Mouse (Mus musculus) embryonic stem cell, embryonic (primary cell): ENCODE measurements around the gene Fabp7.

ENCODE experiments used
- CTCF ChIA-PET, 4 experiments: fragments of 300-600 bp in 2 of 4; fragments of 350-600 bp in 2 of 4; sonication (Branson Sonifier 250); formaldehyde crosslinking; loops; one replicate each; lab custom pipeline; 2022; ENCODE audit warnings: inconsistent platforms in 2 of 4; lab: Charles Lee
- POLR2A ChIA-PET, 4 experiments: fragments of 300-600 bp in 2 of 4; fragments of 350-600 bp in 2 of 4; sonication (Branson Sonifier 250); formaldehyde crosslinking; loops; one replicate each; lab custom pipeline; 2022; ENCODE audit warnings: antibody characterized with exemption in 4 of 4, inconsistent platforms in 1 of 4; lab: Charles Lee

The Fabp7 gene

GRCm38 (mm10) chr10:57794491-57795461 is 10.1 kb downstream of the Fabp7 start:
- POLR2A ChIA-PET, result interaction anchor here in 2 of 4 experiments (0.5 to 0.6 kb wide), 2 partner anchors 22 to 326 kb away, joined by 3 to 4 read pairs; no protein-coding TSS in a partner anchor
- CTCF ChIA-PET, result interaction anchor here (0.6 to 1.6 kb wide), 6 partner anchors 11 to 51 kb away, joined by 3 to 6 read pairs (median 4); no protein-coding TSS in a partner anchor

- POLR2A ChIA-PET, result interaction anchor here in 1 of 4 experiments (0.8 kb wide), 1 partner anchor 14 kb away, joined by 4 read pairs; no protein-coding TSS in a partner anchor
- CTCF ChIA-PET, result interaction anchor here in 3 of 4 experiments (0.6 to 1.6 kb wide), 4 partner anchors 12 to 52 kb away, joined by 3 to 6 read pairs (median 6); no protein-coding TSS in a partner anchor
These were observed 10.9 kb downstream of the Fabp7 start for GRCm38 (mm10) chr10:57795542-57795941.

GRCm38 (mm10) chr10:57796057-57796456 is 11.4 kb downstream of the Fabp7 start:
- ChIA-PET POLR2A (interaction anchor here in 1 of 4 experiments (0.8 kb wide), 1 partner anchor 14 kb away, joined by 4 read pairs; no protein-coding TSS in a partner anchor), CTCF (interaction anchor here in 1 of 4 experiments (1.6 kb wide), 1 partner anchor 46 kb away, joined by 5 read pairs; no protein-coding TSS in a partner anchor)

GRCm38 (mm10) chr10:57799486-57799885 is 14.8 kb downstream of the Fabp7 start:
- ChIA-PET POLR2A (no interaction called here), CTCF (no interaction called here)

GRCm38 (mm10) chr10:57807754-57808153 is 23.1 kb downstream of the Fabp7 start:
- POLR2A ChIA-PET, result interaction anchor here in 1 of 4 experiments (1.1 kb wide), 1 partner anchor 365 kb away, joined by 3 read pairs; no protein-coding TSS in a partner anchor
- CTCF ChIA-PET, result no interaction called here

GRCm38 (mm10) chr10:57812161-57812856 is 27.6 kb downstream of the Fabp7 start:
- CTCF ChIA-PET, result no interaction called here
- POLR2A ChIA-PET, result no interaction called here

- ChIA-PET CTCF (interaction anchor here in 1 of 4 experiments (1.4 kb wide), 1 partner anchor 28 kb away, joined by 4 read pairs; no protein-coding TSS in a partner anchor), POLR2A (no interaction called here)
These were observed 29.6 kb downstream of the Fabp7 start for GRCm38 (mm10) chr10:57814295-57814694.

GRCm38 (mm10) chr10:57815869-57816268 is 31.2 kb downstream of the Fabp7 start:
- POLR2A ChIA-PET, result interaction anchor here in 1 of 4 experiments (1.2 kb wide), 1 partner anchor 290 kb away, joined by 3 read pairs; no protein-coding TSS in a partner anchor
- CTCF ChIA-PET, result interaction anchor here in 1 of 4 experiments (1.8 kb wide), 1 partner anchor 26 kb away, joined by 4 read pairs; no protein-coding TSS in a partner anchor

GRCm38 (mm10) chr10:57819209-57819608 is 34.5 kb downstream of the Fabp7 start:
- ChIA-PET CTCF (no interaction called here), POLR2A (no interaction called here)

- ChIA-PET CTCF (no interaction called here), POLR2A (no interaction called here)
These were observed 37.8 kb downstream of the Fabp7 start for GRCm38 (mm10) chr10:57822473-57822872.

GRCm38 (mm10) chr10:57828649-57829048 is 44.0 kb downstream of the Fabp7 start:
- ChIA-PET POLR2A (no interaction called here), CTCF (no interaction called here)

- ChIA-PET POLR2A (no interaction called here), CTCF (no interaction called here)
These were observed 44.9 kb downstream of the Fabp7 start for GRCm38 (mm10) chr10:57829621-57830020.

GRCm38 (mm10) chr10:57835094-57835493 is 50.4 kb downstream of the Fabp7 start:
- POLR2A ChIA-PET, result no interaction called here
- CTCF ChIA-PET, result interaction anchor here in 1 of 4 experiments (0.5 kb wide), 1 partner anchor 252 kb away, joined by 3 read pairs; no protein-coding TSS in a partner anchor

- ChIA-PET POLR2A (no interaction called here), CTCF (no interaction called here)
These were observed 51.3 kb downstream of the Fabp7 start for GRCm38 (mm10) chr10:57835982-57836381.
